Mouse (Mus musculus): ENCODE measurements around the gene Tnrc6c. TPM values are rescaled to one million over a fixed set of nuclear protein-coding genes. Genes with fewer than 3 reads are reported as not detected.

Gene Tnrc6c
- polyA plus RNA-seq, 1 experiment from 2014 or later, result 35.4 TPM

GRCm38 (mm10) chr11:117741128-117741527, 87.0 kb downstream of the Tnrc6c start:
- no peak for ATAC-seq (replicated peaks)
- no peak overlapping the region for H3K4me2 ChIP-seq
- H3K27ac ChIP-seq, result no peak overlapping the region
- H3K27me3 ChIP-seq (replicated peaks), result no peaks in the 10 kb centered on the region
- H3K4me1 ChIP-seq, result no peaks in the 10 kb centered on the region
- H3K36me3 ChIP-seq (replicated peaks), result peaks cover 84% of the 10 kb centered on the region
- H3K4me3 ChIP-seq, result no peak overlapping the region
- WGBS, result 96% methylated on average over 6 of the region's 6 CpGs
- H3K9ac ChIP-seq, result no peak overlapping the region
- H3K9me3 ChIP-seq, result no peaks in the 10 kb centered on the region

GRCm38 (mm10) chr11:117742243-117742642, 88.2 kb downstream of the Tnrc6c start:
- Histone ChIP-seq H3K27me3 (replicated peaks) (no peaks in the 10 kb centered on the region), H3K4me1 (no peaks in the 10 kb centered on the region), H3K27ac (no peak overlapping the region), H3K9ac (no peak overlapping the region), H3K36me3 (replicated peaks) (peaks cover 87% of the 10 kb centered on the region), H3K4me2 (no peak overlapping the region), H3K4me3 (no peak overlapping the region), H3K9me3 (no peaks in the 10 kb centered on the region)
- ATAC-seq (replicated peaks), result no peak
- 89% methylated on average over 8 of the region's 8 CpGs for WGBS

GRCm38 (mm10) chr11:117742715-117743114, 88.6 kb downstream of the Tnrc6c start:
- ATAC-seq (replicated peaks), result no peak
- peaks cover 92% of the 10 kb centered on the region for H3K36me3 ChIP-seq (replicated peaks)
- H3K27me3 ChIP-seq (replicated peaks), result no peaks in the 10 kb centered on the region
- H3K4me3 ChIP-seq, result no peak overlapping the region
- no peaks in the 10 kb centered on the region for H3K4me1 ChIP-seq
- H3K9ac ChIP-seq, result no peak overlapping the region
- no peak overlapping the region for H3K4me2 ChIP-seq
- 93% methylated on average over 8 of the region's 8 CpGs for WGBS
- H3K9me3 ChIP-seq, result no peaks in the 10 kb centered on the region
- no peak overlapping the region for H3K27ac ChIP-seq

GRCm38 (mm10) chr11:117743454-117744030, 89.5 kb downstream of the Tnrc6c start:
- no peak overlapping the region for H3K9ac ChIP-seq
- H3K4me1 ChIP-seq, result no peaks in the 10 kb centered on the region
- no peak overlapping the region for H3K4me3 ChIP-seq
- H3K27ac ChIP-seq, result no peak overlapping the region
- no peak for ATAC-seq (replicated peaks)
- no peaks in the 10 kb centered on the region for H3K9me3 ChIP-seq
- 81% methylated on average over 4 of the region's 4 CpGs for WGBS
- H3K4me2 ChIP-seq, result no peak overlapping the region
- H3K36me3 ChIP-seq (replicated peaks), result peaks cover 90% of the 10 kb centered on the region
- no peaks in the 10 kb centered on the region for H3K27me3 ChIP-seq (replicated peaks)

GRCm38 (mm10) chr11:117748628-117749027, 94.5 kb downstream of the Tnrc6c start:
- Histone ChIP-seq H3K9me3 (no peaks in the 10 kb centered on the region), H3K4me1 (no peaks in the 10 kb centered on the region), H3K4me2 (no peak overlapping the region), H3K9ac (no peak overlapping the region), H3K36me3 (replicated peaks) (peaks cover 86% of the 10 kb centered on the region), H3K27me3 (replicated peaks) (no peaks in the 10 kb centered on the region), H3K27ac (no peak overlapping the region), H3K4me3 (no peak overlapping the region)
- 84% methylated on average over 4 of the region's 4 CpGs for WGBS
- ATAC-seq (replicated peaks), result no peak

GRCm38 (mm10) chr11:117749414-117749813, 95.3 kb downstream of the Tnrc6c start:
- H3K4me3 ChIP-seq, result no peak overlapping the region
- H3K9me3 ChIP-seq, result no peaks in the 10 kb centered on the region
- no peaks in the 10 kb centered on the region for H3K27me3 ChIP-seq (replicated peaks)
- 93% methylated on average over 10 of the region's 10 CpGs for WGBS
- H3K36me3 ChIP-seq (replicated peaks), result peaks cover 88% of the 10 kb centered on the region
- H3K9ac ChIP-seq, result no peak overlapping the region
- ATAC-seq (replicated peaks), result no peak
- H3K4me1 ChIP-seq, result no peaks in the 10 kb centered on the region
- H3K4me2 ChIP-seq, result no peak overlapping the region
- no peak overlapping the region for H3K27ac ChIP-seq

GRCm38 (mm10) chr11:117751544-117751943, 97.5 kb downstream of the Tnrc6c start:
- H3K27me3 ChIP-seq (replicated peaks), result no peaks in the 10 kb centered on the region
- no peak overlapping the region for H3K4me2 ChIP-seq
- WGBS, result 85% methylated on average over 6 of the region's 6 CpGs
- H3K27ac ChIP-seq, result no peak overlapping the region
- no peaks in the 10 kb centered on the region for H3K9me3 ChIP-seq
- no peak overlapping the region for H3K9ac ChIP-seq
- H3K4me3 ChIP-seq, result no peak overlapping the region
- no peak for ATAC-seq (replicated peaks)
- no peaks in the 10 kb centered on the region for H3K4me1 ChIP-seq
- peaks cover 88% of the 10 kb centered on the region for H3K36me3 ChIP-seq (replicated peaks)

GRCm38 (mm10) chr11:117755891-117756290, 101.8 kb downstream of the Tnrc6c start:
- ATAC-seq (replicated peaks), result no peak
- no peaks in the 10 kb centered on the region for H3K4me1 ChIP-seq
- H3K36me3 ChIP-seq (replicated peaks), result peaks cover 88% of the 10 kb centered on the region
- no peak overlapping the region for H3K4me3 ChIP-seq
- no peak overlapping the region for H3K27ac ChIP-seq
- H3K9me3 ChIP-seq, result no peaks in the 10 kb centered on the region
- WGBS, result 97% methylated on average over 7 of the region's 7 CpGs
- H3K9ac ChIP-seq, result no peak overlapping the region
- no peak overlapping the region for H3K4me2 ChIP-seq
- no peaks in the 10 kb centered on the region for H3K27me3 ChIP-seq (replicated peaks)

- H3K4me2 ChIP-seq, result no peak overlapping the region
- no peak overlapping the region for H3K9ac ChIP-seq
- no peak overlapping the region for H3K4me3 ChIP-seq
- H3K27me3 ChIP-seq (replicated peaks), result no peaks in the 10 kb centered on the region
- H3K27ac ChIP-seq, result no peak overlapping the region
- peaks cover 68% of the 10 kb centered on the region for H3K36me3 ChIP-seq (replicated peaks)
- no peaks in the 10 kb centered on the region for H3K4me1 ChIP-seq
- 96% methylated on average over 10 of the region's 10 CpGs for WGBS
- H3K9me3 ChIP-seq, result no peaks in the 10 kb centered on the region
- ATAC-seq (replicated peaks), result no peak
Measured at GRCm38 (mm10) chr11:117759267-117759666, 105.2 kb downstream of the Tnrc6c start.

- 88% methylated on average over 26 of the region's 26 CpGs for WGBS
- no peaks in the 10 kb centered on the region for H3K27me3 ChIP-seq (replicated peaks)
- H3K9me3 ChIP-seq, result no peaks in the 10 kb centered on the region
- H3K36me3 ChIP-seq (replicated peaks), result peaks cover 60% of the 10 kb centered on the region
- no peak overlapping the region for H3K4me2 ChIP-seq
- no peaks in the 10 kb centered on the region for H3K4me1 ChIP-seq
- no peak overlapping the region for H3K27ac ChIP-seq
- ATAC-seq (replicated peaks), result no peak
- no peak overlapping the region for H3K9ac ChIP-seq
- H3K4me3 ChIP-seq, result no peak overlapping the region
Measured at GRCm38 (mm10) chr11:117760374-117761119, 106.5 kb downstream of the Tnrc6c start.

- Histone ChIP-seq H3K4me2 (no peak overlapping the region), H3K27me3 (replicated peaks) (no peaks in the 10 kb centered on the region), H3K9ac (no peak overlapping the region), H3K27ac (no peak overlapping the region), H3K36me3 (replicated peaks) (peaks cover 47% of the 10 kb centered on the region), H3K4me3 (no peak overlapping the region), H3K9me3 (no peaks in the 10 kb centered on the region), H3K4me1 (no peaks in the 10 kb centered on the region)
- no peak for ATAC-seq (replicated peaks)
- WGBS, result 90% methylated on average over 13 of the region's 13 CpGs
Measured at GRCm38 (mm10) chr11:117761801-117762200, 107.7 kb downstream of the Tnrc6c start.

GRCm38 (mm10) chr11:117762246-117762645, 108.2 kb downstream of the Tnrc6c start:
- Histone ChIP-seq H3K4me2 (no peak overlapping the region), H3K4me1 (no peaks in the 10 kb centered on the region), H3K27ac (no peak overlapping the region), H3K27me3 (replicated peaks) (no peaks in the 10 kb centered on the region), H3K4me3 (no peak overlapping the region), H3K36me3 (replicated peaks) (peaks cover 43% of the 10 kb centered on the region), H3K9ac (no peak overlapping the region), H3K9me3 (no peaks in the 10 kb centered on the region)
- no peak for ATAC-seq (replicated peaks)
- 84% methylated on average over 12 of the region's 12 CpGs for WGBS

- Histone ChIP-seq H3K4me1 (peaks cover 4% of the 10 kb centered on the region; the same call in 1 of the 2 replicates), H3K36me3 (replicated peaks) (peaks cover 27% of the 10 kb centered on the region), H3K27me3 (replicated peaks) (no peaks in the 10 kb centered on the region), H3K4me2 (no peak overlapping the region), H3K4me3 (no peak overlapping the region), H3K9me3 (no peaks in the 10 kb centered on the region), H3K27ac (no peak overlapping the region; the same call in 1 of the 2 replicates), H3K9ac (no peak overlapping the region)
- no peak for ATAC-seq (replicated peaks)
- WGBS, result 89% methylated on average over 9 of the region's 9 CpGs
Measured at GRCm38 (mm10) chr11:117764319-117764718, 110.2 kb downstream of the Tnrc6c start.

Measured in midbrain, embryonic 15.5 days (tissue).